Mouse (Mus musculus) limb, embryonic 15.5 days (tissue): ENCODE measurements around the gene Olfr223. TPM values are rescaled to one million over a fixed set of nuclear protein-coding genes. Genes with fewer than 3 reads are reported as not detected.
A peak's percentile ranks its signal among the peaks of the same experiment; 100 is the strongest.
"Not testable (repeated sequence)": the region's sequence is repeated elsewhere in the genome, so short reads cannot be mapped to it uniquely, and the experiment has no call there.

Experiments
- ATAC-seq: fragments of 200-750 bp; cut with Nextera tagmentation; 2 replicates; pipeline ENCODE4 v1.8.0; 2017; ENCODE audit warnings: low read depth, moderate TSS enrichment; ENCODE audit not compliant: insufficient number of reproducible peaks, low FRiP score, low TSS enrichment
- H3K27ac ChIP-seq: fragments of 300-500 bp; sonication (generic); 2 replicates; pipeline ENCODE4 v1.5.1; 2015; ENCODE audit warnings: moderate library complexity, mild to moderate bottlenecking, inconsistent platforms
- H3K27me3 ChIP-seq: fragments of 300-500 bp; sonication (generic); 2 replicates; pipeline ENCODE4 v1.6.1; 2015; ENCODE audit warnings: inconsistent platforms
- H3K36me3 ChIP-seq: fragments of 300-500 bp; sonication (generic); 2 replicates; pipeline ENCODE4 v1.6.1; 2015; ENCODE audit warnings: inconsistent platforms
- H3K4me1 ChIP-seq: fragments of 300-500 bp; sonication (generic); 2 replicates; pipeline ENCODE4 v1.6.1; 2015; ENCODE audit warnings: inconsistent platforms
- H3K4me2 ChIP-seq: fragments of 300-500 bp; sonication (generic); 2 replicates; pipeline ENCODE4 v1.6.1; 2015; ENCODE audit warnings: mild to moderate bottlenecking, inconsistent platforms
- H3K4me3 ChIP-seq: fragments of 300-500 bp; sonication (generic); 2 replicates; pipeline ENCODE4 v1.5.1; 2015; ENCODE audit warnings: mild to moderate bottlenecking, inconsistent platforms
- H3K9ac ChIP-seq: fragments of 300-500 bp; sonication (generic); 2 replicates; pipeline ENCODE4 v1.6.1; 2015; ENCODE audit warnings: inconsistent platforms
- H3K9me3 ChIP-seq: fragments of 300-500 bp; sonication (generic); 2 replicates; pipeline ENCODE4 v1.6.1; 2016; ENCODE audit warnings: inconsistent platforms
- WGBS: fragments of 180-500 bp; shearing (Covaris S2); methylation state at CpG from one replicate; pipeline ENCODE4 v1.1.7; 2015; 5-methylcytosine and 5-hydroxymethylcytosine counted together
- polyA plus RNA-seq: library from polyadenylated mRNA; unstranded; fragments of >200 nt; fragmentation: Nextera tagmentation; extraction: Ambion mirVana; gene quantifications from 2 replicates; pipeline ENCODE4 v1.2.1, GENCODE M21; 2015

Gene Olfr223
- polyA plus RNA-seq, 1 experiment from 2014 or later = not detected

DNA sequence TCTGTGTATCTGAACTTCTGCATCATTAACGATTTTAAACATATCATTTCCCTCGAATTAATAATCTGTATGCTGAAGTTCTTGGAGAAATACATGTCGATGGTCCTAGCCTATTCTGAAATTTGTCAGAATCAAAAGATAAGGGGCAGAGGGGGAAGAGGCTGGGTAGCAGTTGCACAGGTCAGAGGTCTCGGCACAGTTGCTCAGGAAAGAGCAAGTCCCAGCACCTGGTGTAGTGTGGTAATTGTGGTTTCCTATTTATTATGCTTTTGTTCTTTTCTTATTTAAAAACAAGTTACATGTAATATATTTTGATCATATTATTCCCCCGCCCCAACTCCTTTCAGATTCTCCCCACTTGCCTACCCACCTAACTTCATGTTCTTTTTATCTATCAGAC is 35.1 kb upstream of the Olfr223 start:
- Histone ChIP-seq H3K9ac (no peak overlapping the region), H3K27ac (no peak overlapping the region), H3K4me1 (no peaks in the 10 kb centered on the region), H3K36me3 (no peaks in the 10 kb centered on the region), H3K9me3 (no peaks in the 10 kb centered on the region), H3K27me3 (no peaks in the 10 kb centered on the region), H3K4me3 (no peak overlapping the region), H3K4me2 (no peak overlapping the region)
- 77% methylated on average over 5 of the region's 5 CpGs for WGBS
- no peak for ATAC-seq

DNA sequence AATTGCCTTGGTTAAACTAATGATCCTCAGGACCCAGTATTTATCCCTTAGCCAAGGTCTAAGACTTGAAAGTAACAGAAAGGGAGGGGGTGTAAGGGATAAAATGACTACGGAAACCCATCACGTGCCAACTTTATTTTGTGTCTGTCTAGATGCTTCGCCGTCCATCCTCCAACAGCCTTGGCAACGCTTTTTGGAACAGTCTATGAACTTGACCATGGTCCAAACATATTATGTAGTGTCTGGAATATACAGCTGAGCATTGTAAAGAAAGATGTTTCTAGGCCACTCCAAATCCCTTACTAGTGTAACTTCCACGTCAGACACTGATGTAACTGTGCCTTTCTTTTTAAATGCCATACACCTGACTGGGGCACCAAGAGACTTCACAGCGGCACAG is 33.1 kb upstream of the Olfr223 start:
- WGBS = 79% methylated on average over 7 of the region's 7 CpGs
- Histone ChIP-seq H3K4me3 (no peak overlapping the region), H3K27me3 (no peaks in the 10 kb centered on the region), H3K9ac (no peak overlapping the region), H3K36me3 (no peaks in the 10 kb centered on the region), H3K4me1 (no peaks in the 10 kb centered on the region), H3K4me2 (no peak overlapping the region), H3K27ac (no peak overlapping the region), H3K9me3 (no peaks in the 10 kb centered on the region)
- no peak for ATAC-seq

DNA sequence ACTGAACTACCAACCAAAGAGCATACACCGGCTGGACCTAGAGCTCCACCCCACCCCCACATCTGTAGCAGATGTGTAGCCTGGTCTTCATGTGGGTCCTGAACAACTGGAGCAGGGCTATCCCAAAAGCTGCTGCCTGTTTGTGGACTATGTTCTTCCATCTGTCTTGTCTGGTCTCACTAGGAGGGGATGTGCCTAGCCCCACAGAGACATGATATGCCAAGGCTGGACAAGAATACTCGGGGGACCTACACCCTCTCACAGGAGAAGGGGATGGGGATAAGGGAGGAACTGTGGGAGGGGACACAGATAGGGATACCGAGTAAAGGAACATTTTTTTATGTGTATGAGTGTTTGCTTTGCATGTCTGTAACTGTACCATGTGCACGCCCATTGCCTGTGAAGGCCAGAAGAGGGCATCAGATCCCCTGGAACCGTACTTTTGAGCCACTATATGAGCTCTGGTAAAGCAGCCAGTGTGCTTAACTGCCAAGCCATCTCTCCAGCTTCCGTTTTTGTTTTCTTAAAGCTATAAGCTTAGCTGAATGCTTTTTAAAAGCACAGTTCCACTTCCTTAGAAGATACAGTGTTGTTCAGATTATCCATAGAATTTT is 31.0 kb upstream of the Olfr223 start:
- WGBS = 29% methylated on average over 6 of the region's 6 CpGs
- no peak overlapping the region for H3K4me3 ChIP-seq
- no peaks in the 10 kb centered on the region for H3K36me3 ChIP-seq
- H3K27ac ChIP-seq = no peak overlapping the region
- peak; percentile 72; the same call in 1 of the 2 replicates for ATAC-seq
- H3K9me3 ChIP-seq = no peaks in the 10 kb centered on the region
- no peak overlapping the region for H3K9ac ChIP-seq
- H3K4me1 ChIP-seq = no peaks in the 10 kb centered on the region
- H3K27me3 ChIP-seq = no peaks in the 10 kb centered on the region
- no peak overlapping the region for H3K4me2 ChIP-seq

- H3K36me3 ChIP-seq = no peaks in the 10 kb centered on the region
These were observed 29.1 kb upstream of the Olfr223 start for GRCm38 (mm10) chr11:59622214-59622613.

DNA sequence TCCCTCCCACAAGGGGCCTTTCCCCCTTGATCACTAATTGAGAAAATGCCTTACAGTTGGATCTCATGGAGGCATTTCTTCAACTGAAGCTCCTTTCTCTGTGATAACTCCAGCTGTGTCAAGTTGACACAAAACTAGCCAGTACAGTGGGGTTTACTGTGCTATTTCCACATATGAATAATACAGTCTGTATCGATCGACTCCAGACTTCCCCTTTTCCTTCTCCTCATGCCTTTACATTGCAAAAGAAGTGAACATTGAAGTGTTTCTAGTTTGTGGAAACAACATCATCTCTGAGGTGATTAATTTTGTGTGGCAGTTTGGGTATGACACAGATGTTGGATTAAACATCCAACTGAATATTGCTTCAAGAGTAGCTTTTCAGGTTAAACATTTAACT is 23.9 kb upstream of the Olfr223 start:
- not testable (repeated sequence) for ATAC-seq, H3K4me3 ChIP-seq, H3K36me3 ChIP-seq, H3K9ac ChIP-seq, H3K9me3 ChIP-seq, H3K27me3 ChIP-seq, H3K27ac ChIP-seq, H3K4me2 ChIP-seq, H3K4me1 ChIP-seq
- 91% methylated on average over 2 of the region's 2 CpGs for WGBS

More at GRCm38 (mm10) chr11:59622214-59622613, 29.1 kb upstream of the Olfr223 start:
- H3K27me3 ChIP-seq = no peaks in the 10 kb centered on the region
- no peak overlapping the region for H3K9ac ChIP-seq
- no peak overlapping the region for H3K4me2 ChIP-seq
- no peak for ATAC-seq
- 67% methylated on average over 3 of the region's 3 CpGs for WGBS
- H3K4me3 ChIP-seq = no peak overlapping the region
- no peaks in the 10 kb centered on the region for H3K4me1 ChIP-seq
- no peaks in the 10 kb centered on the region for H3K9me3 ChIP-seq
- H3K27ac ChIP-seq = no peak overlapping the region

DNA sequence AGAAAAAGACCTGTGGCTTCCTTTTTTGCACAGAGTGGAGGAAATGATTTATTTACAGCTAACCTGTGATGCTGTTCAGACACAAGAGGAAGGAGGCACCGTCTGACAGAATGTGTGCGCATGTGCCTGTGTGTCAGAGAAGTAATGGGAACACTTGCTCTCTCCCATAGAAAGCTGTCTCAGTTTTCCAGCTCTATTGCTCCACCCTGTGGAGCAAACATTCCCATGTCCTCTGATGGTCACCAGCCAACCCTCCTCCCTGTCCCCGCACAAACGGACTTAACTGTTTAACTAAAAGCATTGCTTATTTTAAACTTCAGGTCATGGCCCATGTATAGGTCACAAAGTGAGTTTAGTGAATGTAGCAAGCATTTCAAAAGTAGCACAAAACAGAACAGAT is 21.0 kb upstream of the Olfr223 start:
- H3K27ac ChIP-seq = no peak overlapping the region
- H3K4me2 ChIP-seq = no peak overlapping the region
- H3K9me3 ChIP-seq = no peaks in the 10 kb centered on the region
- H3K27me3 ChIP-seq = no peaks in the 10 kb centered on the region
- H3K9ac ChIP-seq = no peak overlapping the region
- no peaks in the 10 kb centered on the region for H3K36me3 ChIP-seq
- no peak overlapping the region for H3K4me3 ChIP-seq
- ATAC-seq = no peak
- no peaks in the 10 kb centered on the region for H3K4me1 ChIP-seq
- WGBS = 35% methylated on average over 4 of the region's 4 CpGs

DNA sequence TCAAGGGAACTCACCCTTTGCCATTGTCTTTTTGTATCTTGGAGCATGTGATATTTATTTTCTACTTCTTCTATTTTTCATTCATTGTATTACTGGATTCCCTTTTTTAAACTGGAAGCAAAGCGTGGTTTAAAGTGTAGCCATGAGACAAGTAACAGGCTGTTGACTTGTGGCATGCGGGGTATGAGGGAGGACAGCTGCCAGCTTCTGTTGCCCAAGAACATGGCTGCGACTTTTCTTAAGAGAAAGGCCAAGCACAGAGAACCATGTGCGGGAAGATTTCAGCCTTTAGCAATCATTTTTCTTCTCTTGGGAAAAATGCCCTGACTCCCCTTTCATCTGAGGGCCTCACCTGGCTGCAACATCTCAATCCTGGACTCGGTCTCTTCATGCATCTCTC is 18.6 kb upstream of the Olfr223 start:
- Histone ChIP-seq H3K27ac (no peak overlapping the region), H3K4me2 (no peak overlapping the region), H3K36me3 (no peaks in the 10 kb centered on the region), H3K9ac (no peak overlapping the region), H3K4me3 (no peak overlapping the region), H3K4me1 (no peaks in the 10 kb centered on the region), H3K9me3 (no peaks in the 10 kb centered on the region), H3K27me3 (no peaks in the 10 kb centered on the region)
- 85% methylated on average over 5 of the region's 5 CpGs for WGBS
- no peak for ATAC-seq

- WGBS = 57% methylated on average over 1 of the region's 1 CpGs
These were observed 9.2 kb upstream of the Olfr223 start for GRCm38 (mm10) chr11:59602287-59602686.

GRCm38 (mm10) chr11:59600872-59601271 is 7.8 kb upstream of the Olfr223 start:
- no peak for ATAC-seq
- H3K27ac ChIP-seq = no peak overlapping the region
- no peaks in the 10 kb centered on the region for H3K9me3 ChIP-seq
- 78% methylated on average over 3 of the region's 3 CpGs for WGBS
- no peak overlapping the region for H3K4me3 ChIP-seq
- H3K36me3 ChIP-seq = no peaks in the 10 kb centered on the region
- no peak overlapping the region for H3K4me2 ChIP-seq
- no peaks in the 10 kb centered on the region for H3K27me3 ChIP-seq
- H3K9ac ChIP-seq = no peak overlapping the region
- no peaks in the 10 kb centered on the region for H3K4me1 ChIP-seq

More at GRCm38 (mm10) chr11:59602287-59602686, 9.2 kb upstream of the Olfr223 start:
- no peak for ATAC-seq
- H3K27me3 ChIP-seq = no peaks in the 10 kb centered on the region
- H3K9ac ChIP-seq = no peak overlapping the region
- H3K27ac ChIP-seq = no peak overlapping the region
- no peaks in the 10 kb centered on the region for H3K4me1 ChIP-seq
- no peaks in the 10 kb centered on the region for H3K36me3 ChIP-seq
- no peak overlapping the region for H3K4me3 ChIP-seq
- H3K4me2 ChIP-seq = no peak overlapping the region
- H3K9me3 ChIP-seq = no peaks in the 10 kb centered on the region

DNA sequence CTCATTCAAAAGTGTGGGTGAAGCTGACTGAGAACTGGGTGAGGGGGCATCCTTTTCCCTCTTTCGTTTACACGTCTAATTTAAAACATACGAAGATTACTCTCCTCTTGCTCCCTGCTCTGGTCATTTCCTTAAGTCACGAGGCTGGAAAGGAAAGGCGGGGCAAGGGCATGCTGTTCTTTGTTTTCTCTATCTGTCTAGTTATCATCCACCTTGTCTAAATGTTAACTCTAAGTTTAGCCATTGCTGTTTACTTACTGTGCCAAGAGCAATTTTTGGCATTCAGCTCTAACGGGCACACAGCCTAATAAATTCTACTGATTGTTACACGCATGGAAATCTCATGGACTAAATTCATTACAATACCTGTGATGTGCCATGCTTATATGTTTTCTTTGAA is 6.1 kb upstream of the Olfr223 start:
- Histone ChIP-seq H3K27me3 (no peaks in the 10 kb centered on the region), H3K27ac (no peak overlapping the region), H3K4me3 (no peak overlapping the region), H3K36me3 (no peaks in the 10 kb centered on the region), H3K4me1 (no peaks in the 10 kb centered on the region), H3K4me2 (no peak overlapping the region), H3K9ac (no peak overlapping the region), H3K9me3 (no peaks in the 10 kb centered on the region)
- no peak for ATAC-seq
- WGBS = 55% methylated on average over 7 of the region's 7 CpGs

- H3K27ac ChIP-seq = no peak overlapping the region
- H3K9ac ChIP-seq = no peak overlapping the region
- no peak for ATAC-seq
- 84% methylated on average over 8 of the region's 8 CpGs for WGBS
- H3K27me3 ChIP-seq = no peaks in the 10 kb centered on the region
- H3K4me1 ChIP-seq = no peaks in the 10 kb centered on the region
- no peak overlapping the region for H3K4me3 ChIP-seq
- H3K36me3 ChIP-seq = no peaks in the 10 kb centered on the region
- H3K9me3 ChIP-seq = no peaks in the 10 kb centered on the region
- no peak overlapping the region for H3K4me2 ChIP-seq
These were observed 3.9 kb upstream of the Olfr223 start for GRCm38 (mm10) chr11:59596950-59597349.

- Histone ChIP-seq H3K9me3 (no peaks in the 10 kb centered on the region), H3K27me3 (no peaks in the 10 kb centered on the region), H3K4me3 (no peak overlapping the region), H3K36me3 (no peaks in the 10 kb centered on the region), H3K27ac (no peak overlapping the region), H3K9ac (no peak overlapping the region), H3K4me1 (no peaks in the 10 kb centered on the region), H3K4me2 (no peak overlapping the region)
- ATAC-seq = no peak
- 48% methylated on average over 4 of the region's 4 CpGs for WGBS
These were observed 3.0 kb upstream of the Olfr223 start for GRCm38 (mm10) chr11:59596091-59596490.

DNA sequence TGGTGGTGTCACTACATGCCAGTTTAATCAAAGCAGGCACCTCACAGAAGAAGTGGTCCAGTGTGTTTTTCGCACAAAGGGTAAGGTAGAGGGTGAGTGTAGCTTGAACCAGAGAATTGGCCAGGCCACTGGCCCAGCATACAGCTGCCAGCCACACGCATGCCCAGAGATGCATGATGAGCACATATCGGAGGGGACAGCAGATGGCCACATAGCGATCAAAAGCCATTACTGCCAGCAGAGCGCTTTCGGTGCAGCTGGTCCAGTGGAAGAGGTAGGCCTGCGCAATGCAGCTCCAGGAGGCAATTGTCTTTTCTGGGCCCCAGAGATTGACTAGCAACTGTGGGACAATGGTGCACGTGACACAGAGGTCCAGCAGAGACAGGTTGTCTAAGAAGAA is 3.6 kb downstream of the Olfr223 start:
- H3K27me3 ChIP-seq = no peaks in the 10 kb centered on the region
- WGBS = 89% methylated on average over 8 of the region's 8 CpGs
- H3K4me3 ChIP-seq = no peak overlapping the region
- H3K36me3 ChIP-seq = no peaks in the 10 kb centered on the region
- H3K9me3 ChIP-seq = no peaks in the 10 kb centered on the region
- H3K4me1 ChIP-seq = no peaks in the 10 kb centered on the region
- H3K9ac ChIP-seq = no peak overlapping the region
- ATAC-seq = no peak
- no peak overlapping the region for H3K4me2 ChIP-seq
- no peak overlapping the region for H3K27ac ChIP-seq
